Mouse (Mus musculus) embryo, embryonic 10 days (tissue): ENCODE results near the gene BC005537.
"Not testable (repeated sequence)": the region's sequence is repeated elsewhere in the genome, so short reads cannot be mapped to it uniquely, and the experiment has no call there.

Source experiments
- DNase-seq: peaks from one replicate; pipeline ENCODE4 v3.0.0-alpha.2; 2015; ENCODE audit warnings: low spot score

Gene BC005537

GRCm38 (mm10) chr13:24799925-24800673 is 1.4 kb upstream of the BC005537 start:
- DNase-seq: peak; percentile 50

DNA sequence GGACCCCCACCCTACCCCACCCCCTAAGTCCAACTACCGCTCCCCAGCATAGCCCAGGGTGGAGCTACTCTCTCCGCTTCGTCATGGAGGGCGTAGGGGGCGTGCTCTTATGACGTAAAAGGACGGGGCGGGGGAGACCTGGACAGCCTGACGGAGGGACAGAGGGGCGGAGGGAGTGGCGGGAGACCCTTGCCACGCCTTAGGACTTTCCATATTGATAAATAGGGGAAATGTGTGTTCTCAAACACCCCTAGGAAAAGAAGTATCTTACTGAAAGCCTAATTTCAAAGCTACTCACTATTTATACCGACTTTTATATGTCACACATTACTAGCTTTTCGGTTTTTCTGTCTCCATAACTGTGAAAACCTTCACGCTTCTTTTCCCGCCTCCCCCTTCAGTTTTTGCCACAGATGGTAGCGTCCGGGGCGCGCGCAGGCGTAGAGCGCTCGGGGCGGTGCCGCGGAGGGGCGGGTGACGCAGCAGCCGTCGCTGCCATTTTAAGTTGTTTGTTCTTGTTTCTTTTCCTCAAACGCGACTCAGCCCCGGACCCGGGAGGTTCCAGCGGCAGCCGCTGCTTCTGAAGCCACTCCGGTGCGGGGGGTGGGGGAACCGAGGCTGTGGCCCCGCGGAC is 666 bp upstream of the BC005537 start:
- DNase-seq: peak; percentile 96

GRCm38 (mm10) chr13:24802131-24802691 is 754 bp downstream of the BC005537 start:
- peak; percentile 41 for DNase-seq

- DNase-seq: no peak
Observed at GRCm38 (mm10) chr13:24803196-24803595, 1.7 kb downstream of the BC005537 start.

- DNase-seq: no peak
Observed at GRCm38 (mm10) chr13:24806079-24806478, 4.6 kb downstream of the BC005537 start.

DNA sequence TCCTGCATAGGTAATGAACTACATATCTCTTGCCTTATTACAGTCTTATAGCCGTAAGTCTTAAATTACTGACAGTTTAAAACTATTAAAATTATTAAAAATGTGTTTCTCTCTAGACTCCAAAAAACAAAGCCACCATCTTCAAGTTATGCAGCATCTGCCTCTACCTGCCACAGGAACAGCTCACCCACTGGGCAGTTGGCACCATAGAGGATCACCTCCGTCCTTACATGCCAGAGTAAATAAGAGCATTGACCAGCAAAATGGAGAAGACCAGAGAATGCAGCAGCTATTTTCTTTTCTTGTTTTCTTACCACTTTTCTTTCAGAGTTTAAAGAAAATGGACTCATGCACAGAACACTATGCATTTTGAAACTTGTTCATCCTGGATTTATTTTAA is 11.1 kb downstream of the BC005537 start:
- no peak for DNase-seq

DNA sequence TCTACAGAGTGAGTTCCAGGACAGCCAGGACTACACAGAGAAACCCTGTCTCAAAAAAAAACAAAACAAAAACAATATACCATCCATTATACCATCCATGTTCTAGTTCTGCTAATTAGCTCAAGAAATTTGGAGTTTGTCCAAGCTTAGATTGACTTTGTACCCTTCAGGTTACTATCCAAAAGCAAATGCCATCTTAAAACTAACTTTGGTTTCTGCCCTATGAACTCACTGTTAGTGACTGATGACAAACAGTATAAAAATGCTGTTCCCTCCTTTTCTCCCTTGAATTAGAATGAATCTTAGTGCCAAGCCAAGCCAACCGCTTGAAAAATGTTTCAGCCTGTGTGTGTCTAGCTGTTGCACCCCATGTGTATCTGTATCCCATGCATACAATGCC is 13.2 kb downstream of the BC005537 start:
- DNase-seq: no peak

GRCm38 (mm10) chr13:24816125-24817092 is 15.0 kb downstream of the BC005537 start:
- DNase-seq: peak; percentile 7

GRCm38 (mm10) chr13:24819931-24820330 is 18.5 kb downstream of the BC005537 start:
- DNase-seq: no peak

- DNase-seq: no peak
Observed at GRCm38 (mm10) chr13:24822663-24823343, 21.3 kb downstream of the BC005537 start.

- no peak for DNase-seq
Observed at GRCm38 (mm10) chr13:24824647-24825046, 23.2 kb downstream of the BC005537 start.

- no peak for DNase-seq
Observed at GRCm38 (mm10) chr13:24825587-24825986, 24.1 kb downstream of the BC005537 start.

DNA sequence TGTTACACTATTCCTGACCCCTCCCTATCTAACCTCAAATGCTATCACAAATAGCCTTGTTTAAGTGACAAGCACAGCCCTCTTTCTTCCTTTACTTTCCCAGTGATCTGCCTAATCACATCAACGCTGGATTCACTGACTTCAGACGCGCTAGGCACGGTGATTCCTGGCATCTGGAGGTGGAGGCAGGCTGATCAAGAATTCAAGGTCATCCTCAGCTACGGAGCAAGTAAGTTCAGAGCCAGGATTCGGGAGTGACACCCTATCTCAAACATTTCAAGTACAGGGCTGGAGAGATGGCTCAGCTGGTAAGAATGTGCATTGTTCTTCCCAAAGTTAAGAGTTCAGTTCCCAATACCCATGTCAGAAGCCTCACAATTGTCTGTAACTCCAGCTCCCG is 24.7 kb downstream of the BC005537 start:
- DNase-seq: no peak

DNA sequence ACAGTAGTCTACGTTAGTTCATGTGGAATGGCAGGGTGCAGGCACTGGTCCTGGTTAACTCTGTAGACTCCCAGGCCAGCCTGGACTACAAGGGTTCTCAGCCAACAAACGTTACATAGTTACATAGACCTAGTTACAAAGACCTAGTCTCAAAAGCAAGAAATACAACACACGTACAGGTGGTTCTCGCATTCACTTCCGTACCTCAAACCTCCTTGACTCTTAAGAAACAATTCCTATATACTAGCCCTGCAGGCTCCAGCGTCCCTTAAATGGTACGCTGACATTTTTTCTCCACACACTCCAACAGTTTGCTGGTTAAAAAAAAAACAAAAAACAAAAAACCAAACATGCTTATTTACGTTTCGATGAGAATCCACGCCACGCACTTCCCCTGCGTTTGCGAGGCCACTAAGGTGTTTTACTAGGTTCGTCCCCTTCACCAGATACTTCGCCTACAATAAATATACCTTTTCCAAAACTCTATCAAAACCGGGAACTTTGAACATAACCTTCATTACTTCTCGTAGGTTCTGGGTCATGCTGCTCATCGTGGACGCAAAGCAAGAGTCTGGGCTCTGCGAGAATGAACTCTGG is 29.4 kb downstream of the BC005537 start:
- DNase-seq: peak; percentile 19

- DNase-seq: peak; percentile 97
Observed at GRCm38 (mm10) chr13:24831353-24832130, 30.1 kb downstream of the BC005537 start, which contains the start of the genes Acot13 and Tdp2. Gene Acot13, minus strand, starts transcription at chr13:24831540. Gene Tdp2, plus strand, starts transcription at chr13:24831679.

GRCm38 (mm10) chr13:24832131-24832810 is 30.8 kb downstream of the BC005537 start:
- peak; percentile 62 for DNase-seq

DNA sequence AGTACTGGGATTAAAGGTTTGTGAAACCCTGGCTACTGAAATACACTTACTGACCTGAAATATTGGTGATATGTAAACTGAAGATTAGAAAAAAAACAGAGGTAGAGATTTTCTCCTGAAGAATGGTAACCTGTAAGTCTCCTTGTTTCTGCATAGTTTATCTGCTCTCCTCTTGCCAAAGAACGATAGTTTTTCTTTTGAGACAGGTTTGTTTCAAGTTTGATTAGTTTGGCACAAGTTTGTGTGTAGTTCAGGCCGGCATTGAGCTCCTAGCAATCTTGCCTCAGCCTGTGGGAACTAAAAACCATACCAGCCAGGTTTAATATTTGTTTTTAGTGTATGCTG is 31.3 kb downstream of the BC005537 start:
- no peak for DNase-seq

- DNase-seq: not testable (repeated sequence)
Observed at GRCm38 (mm10) chr13:24837765-24838164, 36.3 kb downstream of the BC005537 start.

DNA sequence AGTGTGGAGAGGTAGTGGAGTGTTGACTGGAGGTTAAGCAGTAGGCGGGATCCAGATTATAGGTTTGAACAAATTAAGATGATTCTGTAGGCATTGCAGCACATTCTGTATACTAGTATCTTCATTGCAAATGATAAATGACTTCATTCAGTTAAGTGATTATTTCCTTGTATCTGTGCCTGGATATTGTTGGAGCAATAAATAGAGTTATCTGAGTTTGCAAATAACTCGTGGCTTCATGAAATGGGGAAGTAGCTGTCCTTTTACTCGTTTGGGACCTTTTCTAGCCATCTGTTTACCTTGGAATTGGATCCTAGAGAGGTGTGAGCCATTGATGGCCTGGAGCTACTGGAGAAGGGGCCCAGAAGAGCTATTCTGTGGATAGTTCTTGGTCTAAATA is 38.4 kb downstream of the BC005537 start:
- no peak for DNase-seq

DNA sequence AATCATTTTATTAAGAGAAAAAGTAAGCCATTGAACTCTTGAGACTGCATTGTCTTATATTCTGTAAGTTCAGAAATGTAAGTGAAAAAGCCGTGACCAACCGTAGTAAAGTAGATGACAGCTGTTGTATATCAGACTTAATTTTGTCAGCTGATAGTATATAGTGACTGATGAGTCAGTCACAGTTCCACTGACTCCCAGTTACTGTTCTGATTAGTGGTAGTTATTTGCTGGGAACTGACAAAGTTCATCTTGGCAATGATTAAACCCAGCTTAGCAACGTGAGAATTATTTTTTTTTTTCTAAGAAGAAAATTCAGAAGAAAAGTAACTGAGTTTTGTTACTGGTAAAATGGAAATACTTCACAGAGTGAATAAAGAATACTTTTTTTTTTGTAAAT is 40.2 kb downstream of the BC005537 start:
- no peak for DNase-seq
